Mouse (Mus musculus): ENCODE measurements at regions not wholly inside any gene's neighbourhood (a gene's known extent, or its start where the extent isn't known, plus 50 kb on each side); places are given as distances from the start of the nearest gene placed in this dataset.

DNA sequence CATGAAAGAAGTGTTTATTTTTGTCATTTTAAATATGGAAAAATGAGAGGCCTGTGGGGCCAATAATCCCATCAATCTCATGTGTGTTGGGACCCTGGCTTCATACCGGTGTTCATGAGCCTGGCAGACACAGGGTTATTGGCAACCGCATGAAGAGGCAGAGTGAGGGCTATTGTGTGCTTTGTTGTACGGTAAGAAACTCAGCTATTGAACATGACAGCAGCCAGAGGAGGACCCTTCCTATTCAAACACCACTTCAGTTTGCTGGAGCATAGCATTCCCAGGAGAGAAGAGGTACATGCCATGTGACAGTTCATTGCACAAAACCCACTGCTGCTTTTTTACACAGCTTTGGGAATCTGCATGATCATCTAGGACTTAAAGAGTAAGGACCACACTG, 953.0 kb upstream of the Tenm3 start:
- TF ChIP-seq CTCF (IDR thresholded peaks at IDR 0.05; ENCODE audit: low read depth): no peak
- no peak for TF ChIP-seq EP300 (IDR thresholded peaks at IDR 0.05; ENCODE audit: low read depth)
- H3K27ac ChIP-seq (ENCODE audit: low read depth): no peak overlapping the region
- WGBS (ENCODE audit: insufficient replicate concordance): 76% methylated on average over 3 of the region's 3 CpGs
- no peaks in the 10 kb centered on the region for H3K9me3 ChIP-seq (ENCODE audit: low read length)
- no peak overlapping the region for H3K4me3 ChIP-seq (ENCODE audit: low read depth, low read length)
- H3K4me1 ChIP-seq (ENCODE audit: insufficient read depth): no peaks in the 10 kb centered on the region
- no peaks in the 10 kb centered on the region for H3K27me3 ChIP-seq (ENCODE audit: insufficient read depth, low read length)
- DNase-seq: no peak
- no peaks in the 10 kb centered on the region for H3K36me3 ChIP-seq (replicated peaks; ENCODE audit: insufficient read depth, low read length)
- no peak overlapping the region for H3K9ac ChIP-seq (replicated peaks)
- ATAC-seq: no peak
- no peak overlapping the region for H3K4me2 ChIP-seq (ENCODE audit: low read depth, low read length)

DNA sequence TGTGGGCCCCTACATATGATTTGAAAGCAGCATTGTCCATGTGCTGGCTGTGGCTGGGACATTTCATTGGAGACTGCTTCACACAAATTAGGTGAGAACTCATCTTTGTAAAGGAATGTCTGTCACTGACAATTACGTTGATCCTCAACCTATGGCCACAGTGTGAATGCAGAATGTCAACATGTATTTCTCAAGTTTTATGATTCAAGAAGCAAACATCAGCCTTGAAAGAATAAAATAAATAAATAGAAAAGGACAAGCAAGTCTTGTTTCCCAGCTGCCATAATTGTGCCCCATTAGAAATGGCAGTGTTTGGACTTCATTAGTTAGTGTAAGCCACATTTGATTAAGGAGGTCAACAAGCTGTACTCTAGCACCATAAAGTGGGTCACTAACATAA, 950.7 kb upstream of the Tenm3 start:
- H3K4me3 ChIP-seq (ENCODE audit: low read depth, low read length): no peak overlapping the region
- 63% methylated on average over 1 of the region's 1 CpGs for WGBS (ENCODE audit: insufficient replicate concordance)
- DNase-seq (no peak), ATAC-seq (no peak)
- no peak overlapping the region for H3K9ac ChIP-seq (replicated peaks)
- no peaks in the 10 kb centered on the region for H3K4me1 ChIP-seq (ENCODE audit: insufficient read depth)
- no peak overlapping the region for H3K27ac ChIP-seq (ENCODE audit: low read depth)
- no peaks in the 10 kb centered on the region for H3K27me3 ChIP-seq (ENCODE audit: insufficient read depth, low read length)
- H3K4me2 ChIP-seq (ENCODE audit: low read depth, low read length): no peak overlapping the region
- H3K9me3 ChIP-seq (ENCODE audit: low read length): no peaks in the 10 kb centered on the region
- no peaks in the 10 kb centered on the region for H3K36me3 ChIP-seq (replicated peaks; ENCODE audit: insufficient read depth, low read length)
- no peak for TF ChIP-seq EP300 (IDR thresholded peaks at IDR 0.05; ENCODE audit: low read depth)
- no peak for TF ChIP-seq CTCF (IDR thresholded peaks at IDR 0.05; ENCODE audit: low read depth)

DNA sequence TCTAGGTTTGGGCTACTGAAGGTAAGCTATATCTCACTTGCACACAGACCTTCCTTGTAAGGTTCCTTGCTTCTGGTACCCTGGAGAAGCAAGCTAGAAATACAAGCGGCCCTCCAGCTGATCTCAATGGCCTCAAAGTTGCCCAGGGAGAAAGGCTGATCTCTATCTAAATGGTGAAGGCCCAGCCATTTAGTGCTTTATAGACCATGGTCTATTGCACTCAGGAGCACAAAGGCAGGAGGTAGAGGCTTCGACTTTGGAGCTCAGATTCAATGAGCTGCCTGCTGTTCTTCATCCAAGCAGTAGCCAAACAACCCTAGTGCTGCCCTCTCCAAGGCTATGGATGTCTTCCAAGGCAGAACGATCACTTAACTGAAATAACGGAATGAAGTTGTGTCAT, 926.1 kb upstream of the Tenm3 start:
- TF ChIP-seq EP300 (IDR thresholded peaks at IDR 0.05; ENCODE audit: low read depth) (no peak), CTCF (IDR thresholded peaks at IDR 0.05; ENCODE audit: low read depth) (no peak)
- H3K4me1 ChIP-seq (ENCODE audit: insufficient read depth): no peaks in the 10 kb centered on the region
- H3K36me3 ChIP-seq (replicated peaks; ENCODE audit: insufficient read depth, low read length): no peaks in the 10 kb centered on the region
- H3K27me3 ChIP-seq (ENCODE audit: insufficient read depth, low read length): no peaks in the 10 kb centered on the region
- no peaks in the 10 kb centered on the region for H3K9me3 ChIP-seq (ENCODE audit: low read length)
- H3K4me2 ChIP-seq (ENCODE audit: low read depth, low read length): no peak overlapping the region
- no peak overlapping the region for H3K9ac ChIP-seq (replicated peaks)
- ATAC-seq (no peak), DNase-seq (no peak)
- WGBS (ENCODE audit: insufficient replicate concordance): 58% methylated on average over 4 of the region's 4 CpGs
- H3K27ac ChIP-seq (ENCODE audit: low read depth): no peak overlapping the region
- H3K4me3 ChIP-seq (ENCODE audit: low read depth, low read length): no peak overlapping the region

DNA sequence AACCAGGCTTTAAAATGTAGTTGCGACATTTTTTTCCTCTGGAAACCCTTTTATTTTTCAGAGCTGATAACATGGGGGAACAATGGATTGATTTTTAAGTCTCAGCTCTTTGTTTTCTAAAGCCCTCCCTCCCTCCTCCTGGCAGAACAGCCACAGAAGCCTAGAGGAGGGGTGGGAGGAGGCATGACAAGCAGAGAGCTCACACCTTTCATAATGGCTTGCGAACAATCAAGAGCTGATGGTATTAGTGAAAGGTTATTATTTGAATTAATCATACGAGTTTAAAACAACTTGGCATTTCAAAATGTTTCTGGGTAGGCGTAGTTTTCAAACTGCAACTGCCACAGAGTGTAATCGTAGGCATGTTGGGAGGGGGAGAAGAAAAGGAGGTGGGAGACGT, 894.3 kb upstream of the Tenm3 start:
- ATAC-seq (no peak), DNase-seq (no peak)
- no peaks in the 10 kb centered on the region for H3K9me3 ChIP-seq (ENCODE audit: low read length)
- no peak overlapping the region for H3K4me3 ChIP-seq (ENCODE audit: low read depth, low read length)
- no peaks in the 10 kb centered on the region for H3K27me3 ChIP-seq (ENCODE audit: insufficient read depth, low read length)
- H3K9ac ChIP-seq (replicated peaks): no peak overlapping the region
- no peak overlapping the region for H3K27ac ChIP-seq (ENCODE audit: low read depth)
- WGBS (ENCODE audit: insufficient replicate concordance): 55% methylated on average over 6 of the region's 6 CpGs
- TF ChIP-seq EP300 (IDR thresholded peaks at IDR 0.05; ENCODE audit: low read depth) (no peak), CTCF (IDR thresholded peaks at IDR 0.05; ENCODE audit: low read depth) (no peak)
- no peaks in the 10 kb centered on the region for H3K36me3 ChIP-seq (replicated peaks; ENCODE audit: insufficient read depth, low read length)
- no peak overlapping the region for H3K4me2 ChIP-seq (ENCODE audit: low read depth, low read length)
- H3K4me1 ChIP-seq (ENCODE audit: insufficient read depth): no peaks in the 10 kb centered on the region

DNA sequence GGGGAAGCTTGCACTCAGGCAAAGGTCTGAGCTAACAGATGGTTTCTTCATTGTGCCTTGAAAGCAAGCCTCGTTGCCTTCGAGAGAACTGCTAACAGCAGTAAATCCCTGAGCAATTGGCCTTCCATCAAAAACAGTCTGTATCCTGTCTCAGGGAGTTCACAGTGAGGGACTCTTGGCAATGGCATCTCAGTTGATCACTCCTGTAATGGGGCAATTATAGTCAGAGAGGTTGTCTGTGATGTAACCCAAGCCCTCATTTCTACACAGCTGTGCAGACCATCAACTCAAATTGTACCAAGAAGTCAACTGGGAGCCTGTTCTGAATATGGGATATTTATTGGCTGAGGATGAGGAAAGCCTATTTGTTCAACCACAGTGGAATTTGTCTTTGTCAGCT, 885.4 kb upstream of the Tenm3 start:
- H3K9ac ChIP-seq (replicated peaks): no peak overlapping the region
- DNase-seq (no peak), ATAC-seq (no peak)
- WGBS (ENCODE audit: insufficient replicate concordance): 56% methylated on average over 2 of the region's 2 CpGs
- TF ChIP-seq CTCF (IDR thresholded peaks at IDR 0.05; ENCODE audit: low read depth): no peak
- no peak for TF ChIP-seq EP300 (IDR thresholded peaks at IDR 0.05; ENCODE audit: low read depth)
- H3K36me3 ChIP-seq (replicated peaks; ENCODE audit: insufficient read depth, low read length): no peaks in the 10 kb centered on the region
- H3K9me3 ChIP-seq (ENCODE audit: low read length): no peaks in the 10 kb centered on the region
- H3K4me1 ChIP-seq (ENCODE audit: insufficient read depth): no peaks in the 10 kb centered on the region
- H3K27me3 ChIP-seq (ENCODE audit: insufficient read depth, low read length): no peaks in the 10 kb centered on the region
- H3K4me2 ChIP-seq (ENCODE audit: low read depth, low read length): no peak overlapping the region
- H3K27ac ChIP-seq (ENCODE audit: low read depth): no peak overlapping the region
- H3K4me3 ChIP-seq (ENCODE audit: low read depth, low read length): no peak overlapping the region

DNA sequence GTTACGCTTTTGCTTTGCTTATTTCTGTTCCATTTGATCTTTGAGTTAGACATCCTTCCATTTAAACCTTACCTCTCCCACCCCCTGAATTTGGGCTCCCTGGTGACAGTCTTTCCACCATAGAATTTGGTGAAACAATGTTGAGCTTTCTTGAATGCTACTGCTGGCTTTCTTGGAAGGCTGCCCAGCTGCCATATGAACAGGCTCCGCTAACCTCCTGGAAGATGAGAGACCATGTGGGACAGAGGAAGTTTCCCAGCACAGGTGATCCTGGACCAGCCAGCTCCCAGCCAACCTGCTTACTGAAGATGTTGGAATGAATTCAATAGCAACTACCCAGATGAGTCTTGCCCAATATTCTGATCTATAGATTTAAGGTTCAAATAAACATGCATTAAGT, 868.6 kb upstream of the Tenm3 start:
- Histone ChIP-seq H3K36me3 (replicated peaks; ENCODE audit: insufficient read depth, low read length) (no peaks in the 10 kb centered on the region), H3K4me1 (ENCODE audit: insufficient read depth) (no peaks in the 10 kb centered on the region), H3K4me3 (ENCODE audit: low read depth, low read length) (no peak overlapping the region), H3K4me2 (ENCODE audit: low read depth, low read length) (no peak overlapping the region), H3K27me3 (ENCODE audit: insufficient read depth, low read length) (no peaks in the 10 kb centered on the region), H3K9ac (replicated peaks) (no peak overlapping the region), H3K9me3 (ENCODE audit: low read length) (no peaks in the 10 kb centered on the region), H3K27ac (ENCODE audit: low read depth) (no peak overlapping the region)
- 91% methylated on average over 2 of the region's 2 CpGs for WGBS (ENCODE audit: insufficient replicate concordance)
- DNase-seq (no peak), ATAC-seq (no peak)
- TF ChIP-seq EP300 (IDR thresholded peaks at IDR 0.05; ENCODE audit: low read depth) (no peak), CTCF (IDR thresholded peaks at IDR 0.05; ENCODE audit: low read depth) (no peak)

DNA sequence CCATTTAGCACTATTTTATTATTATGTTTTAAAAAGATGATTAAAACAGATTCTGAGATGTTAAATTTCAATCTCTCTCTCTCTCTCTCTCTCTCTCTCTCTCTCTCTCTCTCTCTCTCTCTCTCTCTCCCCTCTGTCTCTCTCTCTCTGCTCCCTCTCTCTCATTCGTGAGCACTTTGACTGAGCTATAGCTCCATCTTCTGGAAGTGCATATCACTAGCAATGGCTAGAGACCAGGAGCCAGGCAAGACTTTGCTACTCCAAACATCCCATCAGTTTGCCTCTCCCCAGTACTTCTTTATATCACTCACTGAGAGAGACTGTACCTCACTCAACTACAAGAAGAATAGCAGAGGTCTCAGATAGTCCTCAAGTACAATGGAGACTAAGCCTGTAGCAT, 865.0 kb upstream of the Tenm3 start:
- peak; percentile 24; the same call in 1 of the 2 replicates for TF ChIP-seq CTCF (IDR thresholded peaks at IDR 0.05; ENCODE audit: low read depth)
- no peak for TF ChIP-seq EP300 (IDR thresholded peaks at IDR 0.05; ENCODE audit: low read depth)
- DNase-seq (no peak), ATAC-seq (no peak)
- no peaks in the 10 kb centered on the region for H3K27me3 ChIP-seq (ENCODE audit: insufficient read depth, low read length)
- no peaks in the 10 kb centered on the region for H3K9me3 ChIP-seq (ENCODE audit: low read length)
- H3K4me2 ChIP-seq (ENCODE audit: low read depth, low read length): no peak overlapping the region
- H3K9ac ChIP-seq (replicated peaks): no peak overlapping the region
- no peaks in the 10 kb centered on the region for H3K36me3 ChIP-seq (replicated peaks; ENCODE audit: insufficient read depth, low read length)
- 0% methylated on average over 1 of the region's 1 CpGs for WGBS (ENCODE audit: insufficient replicate concordance)
- no peak overlapping the region for H3K4me3 ChIP-seq (ENCODE audit: low read depth, low read length)
- H3K4me1 ChIP-seq (ENCODE audit: insufficient read depth): no peaks in the 10 kb centered on the region
- H3K27ac ChIP-seq (ENCODE audit: low read depth): no peak overlapping the region
